Mouse (Mus musculus): Measurements from ENCODE around the gene Zfp697. TPM values are rescaled to one million over a fixed set of nuclear protein-coding genes. Genes with fewer than 3 reads are reported as not detected.
"Not testable (repeated sequence)": the region's sequence is repeated elsewhere in the genome, so short reads cannot be mapped to it uniquely, and the experiment has no call there.

The Zfp697 gene
- polyA plus RNA-seq, 1 experiment from 2014 or later: 11.7 TPM

- ATAC-seq (ENCODE audit: insufficient read depth, low FRiP score, low TSS enrichment); DNase-seq (ENCODE audit: low spot score); H3K9me3 ChIP-seq (ENCODE audit: control insufficient read depth, low read length); H3K27me3 ChIP-seq (ENCODE audit: control insufficient read depth, insufficient read depth, low read length); H3K36me3 ChIP-seq (ENCODE audit: control insufficient read depth, insufficient read depth, low read length); H3K4me3 ChIP-seq (ENCODE audit: low read depth, low read length); H3K27ac ChIP-seq (ENCODE audit: low read depth, low read length); H3K9ac ChIP-seq (ENCODE audit: low read length); H3K4me1 ChIP-seq (ENCODE audit: control insufficient read depth, insufficient read depth, low read length); H3K4me2 ChIP-seq (ENCODE audit: low read depth): not testable (repeated sequence)
Measured at GRCm38 (mm10) chr3:98495055-98495454, 112.8 kb downstream of the Zfp697 start.

GRCm38 (mm10) chr3:98496762-98497161 lies 114.5 kb downstream of the Zfp697 start:
- H3K36me3 ChIP-seq (ENCODE audit: control insufficient read depth, insufficient read depth, low read length); H3K4me1 ChIP-seq (ENCODE audit: control insufficient read depth, insufficient read depth, low read length); H3K27me3 ChIP-seq (ENCODE audit: control insufficient read depth, insufficient read depth, low read length); H3K27ac ChIP-seq (ENCODE audit: low read depth, low read length); H3K9ac ChIP-seq (ENCODE audit: low read length); H3K9me3 ChIP-seq (ENCODE audit: control insufficient read depth, low read length); DNase-seq (ENCODE audit: low spot score); H3K4me2 ChIP-seq (ENCODE audit: low read depth); H3K4me3 ChIP-seq (ENCODE audit: low read depth, low read length): not testable (repeated sequence)
- ATAC-seq (ENCODE audit: insufficient read depth, low FRiP score, low TSS enrichment): peak; percentile 31; the same call in 1 of the 2 replicates
- no CpG with 5 or more reads among the region's 2 CpGs for WGBS

GRCm38 (mm10) chr3:98497401-98497800 lies 115.1 kb downstream of the Zfp697 start:
- H3K27me3 ChIP-seq (ENCODE audit: control insufficient read depth, insufficient read depth, low read length); H3K9ac ChIP-seq (ENCODE audit: low read length); H3K27ac ChIP-seq (ENCODE audit: low read depth, low read length); H3K4me1 ChIP-seq (ENCODE audit: control insufficient read depth, insufficient read depth, low read length); H3K9me3 ChIP-seq (ENCODE audit: control insufficient read depth, low read length); DNase-seq (ENCODE audit: low spot score); H3K4me3 ChIP-seq (ENCODE audit: low read depth, low read length); H3K4me2 ChIP-seq (ENCODE audit: low read depth); H3K36me3 ChIP-seq (ENCODE audit: control insufficient read depth, insufficient read depth, low read length); ATAC-seq (ENCODE audit: insufficient read depth, low FRiP score, low TSS enrichment): not testable (repeated sequence)

GRCm38 (mm10) chr3:98507229-98507628 lies 125.0 kb downstream of the Zfp697 start:
- H3K9ac ChIP-seq (ENCODE audit: low read length); H3K4me2 ChIP-seq (ENCODE audit: low read depth); H3K27ac ChIP-seq (ENCODE audit: low read depth, low read length); ATAC-seq (ENCODE audit: insufficient read depth, low FRiP score, low TSS enrichment); H3K36me3 ChIP-seq (ENCODE audit: control insufficient read depth, insufficient read depth, low read length); H3K9me3 ChIP-seq (ENCODE audit: control insufficient read depth, low read length); H3K27me3 ChIP-seq (ENCODE audit: control insufficient read depth, insufficient read depth, low read length); H3K4me1 ChIP-seq (ENCODE audit: control insufficient read depth, insufficient read depth, low read length); H3K4me3 ChIP-seq (ENCODE audit: low read depth, low read length); DNase-seq (ENCODE audit: low spot score): not testable (repeated sequence)
- WGBS: no CpG with 5 or more reads among the region's 5 CpGs

- H3K27ac ChIP-seq (ENCODE audit: low read depth, low read length); H3K9me3 ChIP-seq (ENCODE audit: control insufficient read depth, low read length); H3K4me1 ChIP-seq (ENCODE audit: control insufficient read depth, insufficient read depth, low read length); H3K9ac ChIP-seq (ENCODE audit: low read length); H3K27me3 ChIP-seq (ENCODE audit: control insufficient read depth, insufficient read depth, low read length); H3K36me3 ChIP-seq (ENCODE audit: control insufficient read depth, insufficient read depth, low read length); H3K4me3 ChIP-seq (ENCODE audit: low read depth, low read length); H3K4me2 ChIP-seq (ENCODE audit: low read depth); DNase-seq (ENCODE audit: low spot score); ATAC-seq (ENCODE audit: insufficient read depth, low FRiP score, low TSS enrichment): not testable (repeated sequence)
- WGBS: no CpG with 5 or more reads among the region's 1 CpGs
Measured at GRCm38 (mm10) chr3:98510414-98510813, 128.2 kb downstream of the Zfp697 start, which contains the start of gene Hsd3b4. TSS of gene Hsd3b4 (minus strand) at chr3:98510514.

- H3K4me3 ChIP-seq (ENCODE audit: low read depth, low read length); H3K4me2 ChIP-seq (ENCODE audit: low read depth); H3K27me3 ChIP-seq (ENCODE audit: control insufficient read depth, insufficient read depth, low read length); H3K9me3 ChIP-seq (ENCODE audit: control insufficient read depth, low read length); H3K9ac ChIP-seq (ENCODE audit: low read length); ATAC-seq (ENCODE audit: insufficient read depth, low FRiP score, low TSS enrichment); H3K36me3 ChIP-seq (ENCODE audit: control insufficient read depth, insufficient read depth, low read length); H3K27ac ChIP-seq (ENCODE audit: low read depth, low read length); H3K4me1 ChIP-seq (ENCODE audit: control insufficient read depth, insufficient read depth, low read length); DNase-seq (ENCODE audit: low spot score): not testable (repeated sequence)
- 78% methylated on average over 1 of the region's 2 CpGs for WGBS
Measured at GRCm38 (mm10) chr3:98522779-98523178, 140.5 kb downstream of the Zfp697 start.

GRCm38 (mm10) chr3:98524552-98524951 lies 142.3 kb downstream of the Zfp697 start:
- not testable (repeated sequence) for H3K27me3 ChIP-seq (ENCODE audit: control insufficient read depth, insufficient read depth, low read length); H3K9ac ChIP-seq (ENCODE audit: low read length); H3K4me3 ChIP-seq (ENCODE audit: low read depth, low read length); ATAC-seq (ENCODE audit: insufficient read depth, low FRiP score, low TSS enrichment); DNase-seq (ENCODE audit: low spot score); H3K4me1 ChIP-seq (ENCODE audit: control insufficient read depth, insufficient read depth, low read length); H3K27ac ChIP-seq (ENCODE audit: low read depth, low read length); H3K4me2 ChIP-seq (ENCODE audit: low read depth); H3K36me3 ChIP-seq (ENCODE audit: control insufficient read depth, insufficient read depth, low read length); H3K9me3 ChIP-seq (ENCODE audit: control insufficient read depth, low read length)
- no CpG with 5 or more reads among the region's 1 CpGs for WGBS

- not testable (repeated sequence) for H3K9me3 ChIP-seq (ENCODE audit: control insufficient read depth, low read length); H3K4me2 ChIP-seq (ENCODE audit: low read depth); H3K27ac ChIP-seq (ENCODE audit: low read depth, low read length); DNase-seq (ENCODE audit: low spot score); H3K9ac ChIP-seq (ENCODE audit: low read length); ATAC-seq (ENCODE audit: insufficient read depth, low FRiP score, low TSS enrichment); H3K27me3 ChIP-seq (ENCODE audit: control insufficient read depth, insufficient read depth, low read length); H3K4me3 ChIP-seq (ENCODE audit: low read depth, low read length); H3K36me3 ChIP-seq (ENCODE audit: control insufficient read depth, insufficient read depth, low read length); H3K4me1 ChIP-seq (ENCODE audit: control insufficient read depth, insufficient read depth, low read length)
Measured at GRCm38 (mm10) chr3:98524978-98525377, 142.7 kb downstream of the Zfp697 start.

- H3K9ac ChIP-seq (ENCODE audit: low read length); H3K4me3 ChIP-seq (ENCODE audit: low read depth, low read length); H3K27me3 ChIP-seq (ENCODE audit: control insufficient read depth, insufficient read depth, low read length); H3K27ac ChIP-seq (ENCODE audit: low read depth, low read length); H3K9me3 ChIP-seq (ENCODE audit: control insufficient read depth, low read length); H3K4me2 ChIP-seq (ENCODE audit: low read depth); H3K4me1 ChIP-seq (ENCODE audit: control insufficient read depth, insufficient read depth, low read length); H3K36me3 ChIP-seq (ENCODE audit: control insufficient read depth, insufficient read depth, low read length); ATAC-seq (ENCODE audit: insufficient read depth, low FRiP score, low TSS enrichment); DNase-seq (ENCODE audit: low spot score): not testable (repeated sequence)
Measured at GRCm38 (mm10) chr3:98547641-98548040, 165.4 kb downstream of the Zfp697 start.
